Mouse (Mus musculus): ENCODE data around the gene Pidd1.

DNA sequence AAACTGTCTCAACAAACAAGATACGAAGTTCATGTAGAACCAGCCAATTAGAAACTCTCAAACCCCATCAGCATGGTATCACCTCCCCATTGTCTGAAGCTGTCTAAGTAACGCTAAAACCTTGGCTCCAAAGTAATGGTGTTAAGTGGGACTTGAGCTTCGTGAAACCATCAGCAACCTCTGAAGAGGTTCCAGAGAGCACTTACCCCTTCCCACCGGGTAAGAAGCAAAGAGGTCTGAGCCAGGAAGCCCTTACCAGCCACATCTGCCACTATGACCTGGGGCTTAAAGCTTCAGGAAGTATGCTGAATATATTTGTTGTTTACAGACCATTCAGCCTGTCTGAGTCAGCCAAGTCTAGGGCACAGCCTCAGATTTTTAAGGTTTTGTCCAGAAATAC is 38.4 kb downstream of the Pidd1 start:
- TF ChIP-seq CTCF (IDR thresholded peaks at IDR 0.05; ENCODE audit: low read depth), result no peak
- TF ChIP-seq EP300 (IDR thresholded peaks at IDR 0.05; ENCODE audit: low read depth), result no peak
